Mouse (Mus musculus) stomach, embryonic 15.5 days (tissue): ENCODE measurements around the gene Entpd8. TPM values are rescaled to one million over a fixed set of nuclear protein-coding genes. Genes with fewer than 3 reads are reported as not detected.

Experiments used
- ATAC-seq: fragments of 200-750 bp; cut with Nextera tagmentation; 2 replicates; pipeline ENCODE4 v1.8.0; 2017; ENCODE audit warnings: low read depth, moderate number of reproducible peaks, moderate TSS enrichment; ENCODE audit not compliant: insufficient read depth, low FRiP score
- H3K27ac ChIP-seq: fragments of 300-500 bp; sonication (generic); 2 replicates; pipeline ENCODE4 v1.5.1; 2015; ENCODE audit warnings: mild to moderate bottlenecking, inconsistent platforms
- H3K27me3 ChIP-seq: fragments of 300-500 bp; sonication (generic); replicated peaks from 2 replicates; pipeline ENCODE4 v1.6.1; 2015; ENCODE audit warnings: inconsistent platforms
- H3K36me3 ChIP-seq: fragments of 300-500 bp; sonication (generic); 2 replicates; pipeline ENCODE4 v1.6.1; 2015; ENCODE audit warnings: inconsistent platforms
- H3K4me1 ChIP-seq: fragments of 300-500 bp; sonication (generic); 2 replicates; pipeline ENCODE4 v1.6.1; 2015; ENCODE audit warnings: inconsistent platforms
- H3K4me2 ChIP-seq: fragments of 300-500 bp; sonication (generic); 2 replicates; pipeline ENCODE4 v1.6.1; 2015; ENCODE audit warnings: mild to moderate bottlenecking, inconsistent platforms
- H3K4me3 ChIP-seq: fragments of 300-500 bp; sonication (generic); replicated peaks from 2 replicates; pipeline ENCODE4 v1.5.1; 2015; ENCODE audit warnings: inconsistent platforms
- H3K9ac ChIP-seq: fragments of 300-500 bp; sonication (generic); 2 replicates; pipeline ENCODE4 v1.6.1; 2015; ENCODE audit warnings: inconsistent platforms
- H3K9me3 ChIP-seq: fragments of 300-500 bp; sonication (generic); 2 replicates; pipeline ENCODE4 v1.6.1; 2016; ENCODE audit warnings: inconsistent platforms
- WGBS: fragments of 180-500 bp; shearing (Covaris S2); methylation state at CpG from one replicate; pipeline ENCODE4 v1.1.7; 2015; 5-methylcytosine and 5-hydroxymethylcytosine counted together
- microRNA-seq: library from miRNA; unstranded; fragments of <30 nt; microRNA quantifications from one replicate; pipeline ENCODE4, GENCODE M21; 2016
- polyA plus RNA-seq: library from polyadenylated mRNA; unstranded; fragments of >200 nt; fragmentation: Nextera tagmentation; extraction: Ambion mirVana; gene quantifications from 2 replicates; pipeline ENCODE4 v1.2.1, GENCODE M21; 2015

Entpd8 gene
- polyA plus RNA-seq, 1 experiment from 2014 or later: 2.5 TPM

- H3K27me3 ChIP-seq: no peaks in the 10 kb centered on the region
- H3K27ac ChIP-seq: no peak overlapping the region
- H3K36me3 ChIP-seq: no peaks in the 10 kb centered on the region
- no peak overlapping the region for H3K4me2 ChIP-seq
- no peaks in the 10 kb centered on the region for H3K9me3 ChIP-seq
- 53% methylated on average over 5 of the region's 5 CpGs for WGBS
- no peak overlapping the region for H3K9ac ChIP-seq
- no peak for ATAC-seq
- H3K4me1 ChIP-seq: peaks cover 23% of the 10 kb centered on the region
- H3K4me3 ChIP-seq: no peak overlapping the region
Observed at GRCm38 (mm10) chr2:25123527-25123926, 43.4 kb downstream of the Entpd8 start.

GRCm38 (mm10) chr2:25124411-25124810 lies 44.3 kb downstream of the Entpd8 start:
- no peaks in the 10 kb centered on the region for H3K36me3 ChIP-seq
- no peak for ATAC-seq
- H3K27ac ChIP-seq: no peak overlapping the region
- no peak overlapping the region for H3K4me2 ChIP-seq
- no peaks in the 10 kb centered on the region for H3K27me3 ChIP-seq
- H3K4me1 ChIP-seq: peaks cover 23% of the 10 kb centered on the region
- 63% methylated on average over 3 of the region's 3 CpGs for WGBS
- no peaks in the 10 kb centered on the region for H3K9me3 ChIP-seq
- H3K4me3 ChIP-seq: 0 out of 2 replicates have a peak overlapping the region, but pooled peaks have one; percentile 6
- no peak overlapping the region for H3K9ac ChIP-seq

- 84% methylated on average over 6 of the region's 6 CpGs for WGBS
- Histone ChIP-seq H3K27ac (no peak overlapping the region), H3K9me3 (no peaks in the 10 kb centered on the region), H3K36me3 (no peaks in the 10 kb centered on the region), H3K9ac (no peak overlapping the region), H3K4me2 (no peak overlapping the region), H3K4me3 (no peak overlapping the region), H3K27me3 (no peaks in the 10 kb centered on the region), H3K4me1 (peaks cover 23% of the 10 kb centered on the region)
- no peak for ATAC-seq
Observed at GRCm38 (mm10) chr2:25125146-25125545, 45.0 kb downstream of the Entpd8 start.

- H3K27me3 ChIP-seq: no peaks in the 10 kb centered on the region
- 40% methylated on average over 19 of the region's 19 CpGs for whole genome bisulfite sequencing
- H3K9ac ChIP-seq: no peak overlapping the region
- peaks cover 23% of the 10 kb centered on the region for H3K4me1 ChIP-seq
- H3K36me3 ChIP-seq: no peaks in the 10 kb centered on the region
- H3K4me2 ChIP-seq: no peak overlapping the region
- peak overlapping the region; percentile 90 for H3K27ac ChIP-seq
- peak; percentile 57; the same call in 1 of the 2 replicates for ATAC-seq
- no peaks in the 10 kb centered on the region for H3K9me3 ChIP-seq
- no peak overlapping the region for H3K4me3 ChIP-seq
Observed at GRCm38 (mm10) chr2:25126011-25127010, 46.2 kb downstream of the Entpd8 start.

- H3K4me2 ChIP-seq: no peak overlapping the region
- H3K27me3 ChIP-seq: no peaks in the 10 kb centered on the region
- H3K9me3 ChIP-seq: no peaks in the 10 kb centered on the region
- H3K4me3 ChIP-seq: no peak overlapping the region
- peak overlapping the region; percentile 90 for H3K27ac ChIP-seq
- WGBS: 36% methylated on average over 5 of the region's 5 CpGs
- peak; percentile 57; the same call in 1 of the 2 replicates for ATAC-seq
- no peak overlapping the region for H3K9ac ChIP-seq
- H3K36me3 ChIP-seq: no peaks in the 10 kb centered on the region
- peaks cover 23% of the 10 kb centered on the region for H3K4me1 ChIP-seq
Observed at GRCm38 (mm10) chr2:25127206-25127605, 47.1 kb downstream of the Entpd8 start.

GRCm38 (mm10) chr2:25128072-25128471 lies 48.0 kb downstream of the Entpd8 start:
- no peak overlapping the region for H3K4me3 ChIP-seq
- H3K4me2 ChIP-seq: peak overlapping the region; percentile 13; the same call in 1 of the 2 replicates
- H3K4me1 ChIP-seq: peaks cover 23% of the 10 kb centered on the region
- WGBS: 51% methylated on average over 11 of the region's 11 CpGs
- ATAC-seq: peak; percentile 15; the same call in 1 of the 2 replicates
- no peaks in the 10 kb centered on the region for H3K27me3 ChIP-seq
- no peak overlapping the region for H3K9ac ChIP-seq
- H3K27ac ChIP-seq: peak overlapping the region; percentile 68
- H3K36me3 ChIP-seq: no peaks in the 10 kb centered on the region
- no peaks in the 10 kb centered on the region for H3K9me3 ChIP-seq

- 76% methylated on average over 9 of the region's 9 CpGs for whole genome bisulfite sequencing
- H3K27me3 ChIP-seq: no peaks in the 10 kb centered on the region
- no peak for ATAC-seq
- no peaks in the 10 kb centered on the region for H3K9me3 ChIP-seq
- H3K4me2 ChIP-seq: no peak overlapping the region
- H3K4me1 ChIP-seq: peaks cover 15% of the 10 kb centered on the region
- H3K4me3 ChIP-seq: no peak overlapping the region
- no peak overlapping the region for H3K9ac ChIP-seq
- H3K27ac ChIP-seq: no peak overlapping the region
- no peaks in the 10 kb centered on the region for H3K36me3 ChIP-seq
Observed at GRCm38 (mm10) chr2:25131601-25132000, 51.5 kb downstream of the Entpd8 start.

Small RNA genes lying within 50 kb of the gene (microRNA-seq; reads per million reads assigned to microRNA genes)
- gene Gm24328: not detected
- gene Mir7664: not detected

Other genes starting within 250 kb of the Entpd8 start
- gene Ehmt1, start 160.7 kb upstream of the Entpd8 start, polyA plus RNA-seq: 72.4 and 74.2 TPM in 2 replicates
- gene Arrdc1, start 145.1 kb upstream of the Entpd8 start, polyA plus RNA-seq: 90.2 and 90.5 TPM in 2 replicates
- gene Zmynd19, start 130.5 kb upstream of the Entpd8 start, polyA plus RNA-seq: 16.5 and 16.6 TPM in 2 replicates
- gene Dph7, start 117.9 kb upstream of the Entpd8 start, polyA plus RNA-seq: 23.1 and 24.0 TPM in 2 replicates
- 122 and 129 TPM in 2 replicates for gene Mrpl41, start 105.2 kb upstream of the Entpd8 start, polyA plus RNA-seq
- 8.6 TPM in 2 replicates for gene Pnpla7, start 104.3 kb upstream of the Entpd8 start, polyA plus RNA-seq
- gene Nsmf, start 25.9 kb upstream of the Entpd8 start, polyA plus RNA-seq: 59.8 and 63.7 TPM in 2 replicates
- gene Noxa1, start 14.8 kb downstream of the Entpd8 start, polyA plus RNA-seq: 11.4 and 16.1 TPM in 2 replicates
- gene Nrarp, start 100.5 kb downstream of the Entpd8 start, polyA plus RNA-seq: 16.9 and 17.1 TPM in 2 replicates
- gene Tor4a, start 116.6 kb downstream of the Entpd8 start, polyA plus RNA-seq: 15.5 and 17.2 TPM in 2 replicates
- gene Nelfb, start 131.2 kb downstream of the Entpd8 start, polyA plus RNA-seq: 105 and 106 TPM in 2 replicates
- 0.18 TPM in 1 of 2 replicates, not detected in the other for gene Stpg3, start 134.3 kb downstream of the Entpd8 start, polyA plus RNA-seq
- gene Fam166a, start 138.4 kb downstream of the Entpd8 start, polyA plus RNA-seq: 0.92 and 1.5 TPM in 2 replicates
- 607 and 620 TPM in 2 replicates for gene Tubb4b, start 144.4 kb downstream of the Entpd8 start, polyA plus RNA-seq
- gene Slc34a3, start 154.1 kb downstream of the Entpd8 start, polyA plus RNA-seq: 0.65 and 0.86 TPM in 2 replicates
- 0.10 and 0.13 TPM in 2 replicates for gene Rnf224, start 156.5 kb downstream of the Entpd8 start, polyA plus RNA-seq
- gene Rnf208, start 162.0 kb downstream of the Entpd8 start, polyA plus RNA-seq: 13.7 and 13.8 TPM in 2 replicates
- gene Cysrt1, start 162.1 kb downstream of the Entpd8 start, polyA plus RNA-seq: 7.9 and 22.2 TPM in 2 replicates
- gene AL732309.1, start 166.6 kb downstream of the Entpd8 start, polyA plus RNA-seq: 5.7 and 7.2 TPM in 2 replicates
- 24.4 and 25.1 TPM in 2 replicates for gene Tmem203, start 175.1 kb downstream of the Entpd8 start, polyA plus RNA-seq
- gene Tprn, start 182.3 kb downstream of the Entpd8 start, polyA plus RNA-seq: 16.8 and 17.7 TPM in 2 replicates
- 209 TPM in 2 replicates for gene Ssna1, start 192.1 kb downstream of the Entpd8 start, polyA plus RNA-seq
- gene Anapc2, start 192.2 kb downstream of the Entpd8 start, polyA plus RNA-seq: 108 and 114 TPM in 2 replicates
- not detected in 2 replicates for gene Tmem210, start 207.8 kb downstream of the Entpd8 start, polyA plus RNA-seq
- gene Lrrc26, start 209.6 kb downstream of the Entpd8 start, polyA plus RNA-seq: 4.4 and 6.9 TPM in 2 replicates
- 1.3 and 1.9 TPM in 2 replicates for gene Grin1, start 238.9 kb downstream of the Entpd8 start, polyA plus RNA-seq